Mouse (Mus musculus): ENCODE results near the gene Gna15. TPM values are rescaled to one million over a fixed set of nuclear protein-coding genes. Genes with fewer than 3 reads are reported as not detected.

Gna15 gene
- polyA plus RNA-seq, 1 experiment from 2014 or later: 4.6 TPM

DNA sequence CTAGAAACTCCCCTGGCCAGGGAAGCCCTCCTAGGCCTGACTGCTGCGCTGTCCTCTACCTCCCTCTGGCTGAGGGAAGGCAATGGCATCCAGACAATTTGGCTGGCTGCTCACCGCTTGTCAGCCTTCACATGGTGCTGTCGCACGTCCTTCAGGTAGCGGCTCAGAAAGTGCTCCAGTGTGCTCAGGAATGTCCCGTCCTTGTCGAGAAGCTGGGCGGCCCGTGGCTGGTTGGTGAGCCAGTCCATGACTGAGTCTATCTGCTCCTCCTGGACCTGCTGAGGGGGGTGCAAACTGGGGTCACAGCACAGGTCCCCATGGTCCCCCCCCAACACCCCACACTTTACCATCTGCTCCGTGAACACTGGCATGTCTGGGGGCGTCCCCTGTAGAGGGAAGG, 35.9 kb downstream of the Gna15 start:
- Histone ChIP-seq H3K36me3 (ENCODE audit: insufficient read depth, low read length) (peaks cover 34% of the 10 kb centered on the region), H3K27ac (ENCODE audit: low read length) (no peak overlapping the region)
- ATAC-seq: no peak

DNA sequence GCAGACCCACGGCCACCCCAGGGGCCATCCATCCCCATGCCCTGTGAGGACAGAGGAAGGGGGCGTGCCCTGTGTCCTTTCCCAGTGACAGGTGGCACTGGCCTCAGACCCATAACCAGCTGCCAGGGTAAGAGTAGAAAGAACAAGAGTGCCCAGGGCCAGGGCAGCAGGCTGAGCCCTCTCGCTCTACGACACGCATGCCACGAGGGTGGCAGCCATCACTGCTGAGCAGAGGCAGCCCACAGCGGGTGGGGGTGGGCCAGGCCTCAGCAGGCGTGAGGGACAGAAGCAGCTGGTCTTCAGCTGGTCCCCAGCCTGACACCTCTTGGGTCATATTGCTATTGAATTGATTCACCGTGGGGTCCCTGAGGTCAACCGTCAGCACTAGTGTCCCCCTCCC, 37.5 kb downstream of the Gna15 start:
- H3K4me2 ChIP-seq (replicated peaks; ENCODE audit: low read depth, low read length): no peak overlapping the region
- no peak overlapping the region for H3K4me3 ChIP-seq (ENCODE audit: low read depth, low read length)
- TF ChIP-seq EP300 (IDR thresholded peaks at IDR 0.05) (no peak), CTCF (IDR thresholded peaks at IDR 0.05) (no peak)
- H3K36me3 ChIP-seq (ENCODE audit: insufficient read depth, low read length): peaks cover 34% of the 10 kb centered on the region
- H3K27me3 ChIP-seq (replicated peaks; ENCODE audit: insufficient read depth, low read length): 0 out of 2 replicates have a peak, but pooled peaks cover 6% of the 10 kb centered on the region
- no peaks in the 10 kb centered on the region for H3K9me3 ChIP-seq (ENCODE audit: low read length)
- no peak for ATAC-seq
- no peaks in the 10 kb centered on the region for H3K4me1 ChIP-seq (ENCODE audit: insufficient read depth, low read depth, low read length)
- H3K27ac ChIP-seq (ENCODE audit: low read length): no peak overlapping the region
- no peak overlapping the region for H3K9ac ChIP-seq (replicated peaks; ENCODE audit: low read depth)
- DNase-seq (ENCODE audit: low spot score): no peak
- WGBS: 85% methylated on average over 10 of the region's 10 CpGs

More for the DNA sequence above, 35.9 kb downstream of the Gna15 start:
- H3K4me1 ChIP-seq (ENCODE audit: insufficient read depth, low read depth, low read length): no peaks in the 10 kb centered on the region
- H3K9ac ChIP-seq (replicated peaks; ENCODE audit: low read depth): no peak overlapping the region
- no peak for DNase-seq (ENCODE audit: low spot score)
- TF ChIP-seq CTCF (IDR thresholded peaks at IDR 0.05): no peak
- no peak for TF ChIP-seq EP300 (IDR thresholded peaks at IDR 0.05)
- WGBS: 70% methylated on average over 11 of the region's 11 CpGs
- H3K9me3 ChIP-seq (ENCODE audit: low read length): no peaks in the 10 kb centered on the region
- no peak overlapping the region for H3K4me3 ChIP-seq (ENCODE audit: low read depth, low read length)
- H3K27me3 ChIP-seq (replicated peaks; ENCODE audit: insufficient read depth, low read length): no peaks in the 10 kb centered on the region
- H3K4me2 ChIP-seq (replicated peaks; ENCODE audit: low read depth, low read length): no peak overlapping the region

- H3K27ac ChIP-seq (ENCODE audit: low read length): no peak overlapping the region
- DNase-seq (ENCODE audit: low spot score) (no peak), ATAC-seq (no peak)
- no peaks in the 10 kb centered on the region for H3K9me3 ChIP-seq (ENCODE audit: low read length)
- no peak overlapping the region for H3K4me2 ChIP-seq (replicated peaks; ENCODE audit: low read depth, low read length)
- no peak overlapping the region for H3K4me3 ChIP-seq (ENCODE audit: low read depth, low read length)
- WGBS: 63% methylated on average over 7 of the region's 7 CpGs
- no peak overlapping the region for H3K9ac ChIP-seq (replicated peaks; ENCODE audit: low read depth)
- no peak for TF ChIP-seq CTCF (IDR thresholded peaks at IDR 0.05)
- TF ChIP-seq EP300 (IDR thresholded peaks at IDR 0.05): no peak
- H3K36me3 ChIP-seq (ENCODE audit: insufficient read depth, low read length): peaks cover 27% of the 10 kb centered on the region
- no peaks in the 10 kb centered on the region for H3K4me1 ChIP-seq (ENCODE audit: insufficient read depth, low read depth, low read length)
- 0 out of 2 replicates have a peak, but pooled peaks cover 6% of the 10 kb centered on the region for H3K27me3 ChIP-seq (replicated peaks; ENCODE audit: insufficient read depth, low read length)
Observed at GRCm38 (mm10) chr10:81485479-81486018, 38.5 kb downstream of the Gna15 start.

- WGBS: 8% methylated on average over 2 of the region's 2 CpGs
- Histone ChIP-seq H3K36me3 (ENCODE audit: insufficient read depth, low read length) (peaks cover 23% of the 10 kb centered on the region), H3K9ac (replicated peaks; ENCODE audit: low read depth) (no peak overlapping the region), H3K4me3 (ENCODE audit: low read depth, low read length) (no peak overlapping the region), H3K27me3 (replicated peaks; ENCODE audit: insufficient read depth, low read length) (0 out of 2 replicates have a peak, but pooled peaks cover 6% of the 10 kb centered on the region), H3K9me3 (ENCODE audit: low read length) (no peaks in the 10 kb centered on the region), H3K4me1 (ENCODE audit: insufficient read depth, low read depth, low read length) (no peaks in the 10 kb centered on the region), H3K27ac (ENCODE audit: low read length) (no peak overlapping the region), H3K4me2 (replicated peaks; ENCODE audit: low read depth, low read length) (no peak overlapping the region)
- ATAC-seq: no peak
- peak; percentile 43 for TF ChIP-seq CTCF (IDR thresholded peaks at IDR 0.05)
- TF ChIP-seq EP300 (IDR thresholded peaks at IDR 0.05): no peak
- DNase-seq (ENCODE audit: low spot score): no peak
Observed at GRCm38 (mm10) chr10:81485060-81485449, 39.0 kb downstream of the Gna15 start.

DNA sequence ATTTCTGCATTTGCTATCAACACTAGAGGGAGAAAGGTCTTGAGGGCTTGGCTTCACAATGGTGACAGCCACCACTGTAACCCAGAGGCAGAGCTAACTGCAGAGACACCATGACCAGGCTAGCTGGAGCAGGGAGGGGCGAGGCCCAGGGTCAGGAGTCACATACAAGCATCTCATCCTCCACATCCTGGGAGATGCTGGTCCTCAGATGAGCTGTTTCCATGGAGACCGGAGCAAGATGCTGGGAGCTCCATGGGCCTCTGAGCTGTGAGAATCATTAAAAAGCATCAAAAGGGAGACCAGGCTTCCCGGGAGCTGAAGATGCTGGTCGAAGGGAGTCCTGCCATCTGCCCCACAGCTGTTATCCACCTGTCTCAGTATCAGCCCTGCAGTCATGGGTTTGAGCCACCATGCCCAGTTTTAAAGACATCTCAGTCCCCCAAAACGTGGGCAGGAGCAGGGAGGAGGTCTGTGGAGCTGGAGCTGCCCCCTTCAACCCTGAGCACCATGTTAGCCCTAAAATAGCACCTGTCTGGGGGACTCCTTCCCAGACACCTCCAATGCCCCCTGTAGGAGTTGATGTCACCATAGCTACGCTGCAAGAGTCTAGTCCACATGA, 39.5 kb downstream of the Gna15 start:
- ATAC-seq: no peak
- DNase-seq (ENCODE audit: low spot score): no peak
- no peaks in the 10 kb centered on the region for H3K4me1 ChIP-seq (ENCODE audit: insufficient read depth, low read depth, low read length)
- peaks cover 18% of the 10 kb centered on the region for H3K36me3 ChIP-seq (ENCODE audit: insufficient read depth, low read length)
- 58% methylated on average over 6 of the region's 6 CpGs for WGBS
- no peaks in the 10 kb centered on the region for H3K9me3 ChIP-seq (ENCODE audit: low read length)
- 0 out of 2 replicates have a peak, but pooled peaks cover 6% of the 10 kb centered on the region for H3K27me3 ChIP-seq (replicated peaks; ENCODE audit: insufficient read depth, low read length)
- TF ChIP-seq EP300 (IDR thresholded peaks at IDR 0.05) (no peak), CTCF (IDR thresholded peaks at IDR 0.05) (no peak)
- H3K4me2 ChIP-seq (replicated peaks; ENCODE audit: low read depth, low read length): no peak overlapping the region
- H3K4me3 ChIP-seq (ENCODE audit: low read depth, low read length): no peak overlapping the region
- no peak overlapping the region for H3K9ac ChIP-seq (replicated peaks; ENCODE audit: low read depth)
- no peak overlapping the region for H3K27ac ChIP-seq (ENCODE audit: low read length)

DNA sequence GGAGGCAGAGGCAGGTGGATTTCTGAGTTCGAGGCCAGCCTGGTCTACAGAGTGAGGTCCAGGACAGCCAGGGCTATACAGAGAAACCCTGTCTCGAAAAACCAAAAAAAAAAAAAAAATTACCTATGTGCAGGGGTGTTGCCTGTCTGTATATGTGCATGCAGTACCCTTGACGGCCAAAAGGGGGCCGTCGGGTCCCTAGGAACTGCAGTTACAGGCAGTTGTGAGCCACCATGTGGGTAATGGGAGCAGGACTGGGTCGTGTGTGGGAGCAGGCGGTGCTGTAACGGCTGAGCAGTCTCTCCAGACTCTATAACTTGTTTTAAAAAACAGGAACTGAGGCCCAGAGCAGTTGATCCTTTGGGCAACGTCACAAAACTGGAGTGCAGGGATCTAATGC, 40.0 kb downstream of the Gna15 start:
- ATAC-seq (no peak), DNase-seq (ENCODE audit: low spot score) (peak; percentile 47)
- no peak overlapping the region for H3K4me2 ChIP-seq (replicated peaks; ENCODE audit: low read depth, low read length)
- H3K36me3 ChIP-seq (ENCODE audit: insufficient read depth, low read length): peaks cover 17% of the 10 kb centered on the region
- no peak overlapping the region for H3K9ac ChIP-seq (replicated peaks; ENCODE audit: low read depth)
- TF ChIP-seq CTCF (IDR thresholded peaks at IDR 0.05) (peak; percentile 69), EP300 (IDR thresholded peaks at IDR 0.05) (no peak)
- H3K27ac ChIP-seq (ENCODE audit: low read length): no peak overlapping the region
- WGBS: 15% methylated on average over 9 of the region's 9 CpGs
- H3K4me3 ChIP-seq (ENCODE audit: low read depth, low read length): no peak overlapping the region
- H3K4me1 ChIP-seq (ENCODE audit: insufficient read depth, low read depth, low read length): no peaks in the 10 kb centered on the region
- no peaks in the 10 kb centered on the region for H3K9me3 ChIP-seq (ENCODE audit: low read length)
- H3K27me3 ChIP-seq (replicated peaks; ENCODE audit: insufficient read depth, low read length): 0 out of 2 replicates have a peak, but pooled peaks cover 6% of the 10 kb centered on the region
